Mouse (Mus musculus) liver, adult 2 months (tissue): ENCODE measurements around the gene Gm43738.

Experiments
- CTCF ChIP-seq: fragments of 200-500 bp; IDR thresholded peaks from 2 replicates; pipeline ENCODE4 v1.5.1; 2011; ENCODE audit warnings: low read depth, low read length, control low read depth
- POLR2A ChIP-seq: fragments of 200-500 bp; IDR thresholded peaks from 2 replicates; pipeline ENCODE4 v1.6.1; 2011; ENCODE audit warnings: low read length, control low read depth; ENCODE audit not compliant: insufficient read depth; ENCODE audit errors: extremely low read depth

GRCm38 (mm10) chr3:89092509-89093090 is 8.3 kb downstream of the Gm43738 start:
- TF ChIP-seq CTCF (no peak), POLR2A (no peak)
